Mouse (Mus musculus): ENCODE data around the gene Tmem91.

DNA sequence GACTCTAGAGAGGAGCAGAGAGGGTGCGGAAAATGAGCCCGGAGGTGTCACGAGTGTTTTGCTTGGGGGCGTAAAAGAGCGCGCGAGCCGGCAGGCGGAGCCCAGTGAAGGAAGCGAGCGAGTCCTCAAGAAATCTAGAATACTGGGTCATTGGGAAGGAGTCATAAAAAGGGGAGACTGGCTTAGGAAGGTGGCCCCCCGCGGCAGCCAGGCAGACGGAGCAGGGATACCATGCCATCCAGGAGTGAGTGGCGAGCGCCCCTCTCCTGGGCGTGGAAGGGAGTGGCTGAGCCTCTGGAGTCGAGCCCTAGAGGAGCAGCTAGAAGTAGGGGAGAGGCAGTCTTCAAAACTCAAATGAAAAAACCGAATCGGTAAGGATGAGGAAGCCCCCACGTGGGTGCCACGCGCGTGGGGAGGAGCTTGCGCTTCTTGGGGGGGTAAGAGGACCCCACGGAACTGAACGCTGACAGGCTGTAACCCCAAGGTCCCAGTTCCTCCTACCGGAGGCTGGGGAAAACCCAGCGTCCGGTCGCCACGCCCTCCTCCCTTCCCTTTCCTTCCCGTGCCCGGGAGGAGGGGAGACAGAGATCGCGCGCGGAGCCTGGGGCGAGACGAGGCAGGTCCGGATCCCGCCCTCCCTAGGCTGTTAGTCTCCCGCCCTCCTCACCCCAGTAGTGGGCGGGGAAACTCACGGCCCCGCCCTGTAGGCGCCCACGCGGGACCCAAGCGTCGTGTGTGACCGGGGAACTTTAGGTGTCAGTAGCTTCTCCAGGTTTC, 14.0 kb upstream of the Tmem91 start:
- TF ChIP-seq EP300 (IDR thresholded peaks at IDR 0.05; ENCODE audit: low read depth) (no peak), CTCF (IDR thresholded peaks at IDR 0.05; ENCODE audit: low read depth) (peak; percentile 37; the same call in 1 of the 2 replicates)
